In the genomic region with DNA sequence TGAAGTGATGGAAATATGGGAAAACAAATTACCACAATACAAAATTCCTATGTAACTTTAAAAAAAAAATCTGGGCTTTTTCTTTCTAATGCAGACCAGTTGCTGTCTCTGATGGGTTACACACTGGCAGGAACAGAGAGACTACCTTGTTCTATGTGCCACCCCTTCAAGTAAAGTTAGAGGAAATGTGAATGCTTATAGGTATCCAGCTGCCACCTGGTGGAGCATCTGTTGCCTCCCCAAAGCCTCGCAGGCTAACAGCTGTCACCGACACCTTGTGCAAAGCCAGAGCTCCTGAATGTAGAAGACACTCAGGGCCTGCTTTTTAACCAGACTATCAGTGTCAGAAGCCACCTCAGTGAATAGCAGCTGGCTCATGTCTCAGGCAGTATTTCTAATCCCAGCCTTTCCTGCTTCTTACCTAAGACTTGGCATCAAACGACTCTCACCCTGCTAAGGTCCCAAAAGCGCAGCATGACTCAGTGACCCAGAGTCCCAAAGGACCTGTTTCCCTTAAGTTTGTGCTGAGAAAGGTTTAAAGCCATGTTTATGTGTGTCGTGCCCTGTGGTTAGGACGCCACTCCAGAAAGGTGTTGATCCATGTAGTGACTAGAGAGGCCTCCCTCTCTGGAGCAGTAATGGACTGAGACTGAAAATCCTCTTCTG, we compare ENCODE assay signal across 13 mouse cellular contexts.
DNase-seq lines count a peak whose midpoint lies in the region; ATAC-seq and TF ChIP-seq lines count a peak whose summit lies in the region.
"Had no signal": no experiment of that assay in that cellular context is flagged by ENCODE, and none has a peak within 500 bp of the region (broad histone marks: within the 10 kb centered on the region; RNA-seq: fewer than 3 reads in every experiment).

No protein-coding gene starts in this region.

- no peak for DNase-seq in kidney, postnatal 0 days (ENCODE audit: low spot score)
- DNase-seq in kidney, adult 11 months: no peak
- DNase-seq in 3134 (ENCODE audit: extremely low read depth, insufficient read length, low spot score) (peak; percentile 65), 3T3-L1 (ENCODE audit: low read depth, low spot score) (peak; percentile 41)
- peak; percentile 34 to 56 for DNase-seq in lung, adult 18-20 months
- no peak for DNase-seq in spleen, postnatal 14 days (ENCODE audit: low spot score in 2 of 2)
- DNase-seq: adrenal gland, postnatal 25 days; cerebellum, postnatal 14 days; kidney, adult 9 months; spleen, adult 18-20 months had no signal

- no peak overlapping the region for H3K4me2 ChIP-seq in kidney, postnatal 0 days (ENCODE audit: low read length)
- H3K4me2 ChIP-seq: forebrain, embryonic 13.5 days; neural tube, embryonic 13.5 days had no signal

- no peak for ATAC-seq in kidney, postnatal 0 days (replicated peaks; ENCODE audit: low FRiP score, low read depth)
- no peak for ATAC-seq in megakaryocyte-erythroid progenitor cell, adult 5-6 weeks (replicated peaks; ENCODE audit: low FRiP score, low TSS enrichment, poor library complexity, severe bottlenecking)
- ATAC-seq: forebrain, embryonic 13.5 days had no signal

- H3K27ac ChIP-seq in kidney, postnatal 0 days: no peak overlapping the region
- H3K27ac ChIP-seq: forebrain, embryonic 13.5 days; neural tube, embryonic 13.5 days had no signal

- 52% methylated on average over 6 of the region's 6 CpGs for WGBS in kidney, postnatal 0 days

- H3K9me3 ChIP-seq in kidney, postnatal 0 days (replicated peaks; ENCODE audit: low read length): no peaks in the 10 kb centered on the region
- H3K9me3 ChIP-seq: forebrain, embryonic 13.5 days; neural tube, embryonic 13.5 days had no signal

- H3K27me3 ChIP-seq in kidney, postnatal 0 days (ENCODE audit: insufficient read depth, low read length): no peaks in the 10 kb centered on the region
- H3K27me3 ChIP-seq: forebrain, embryonic 13.5 days; neural tube, embryonic 13.5 days had no signal

- no peaks in the 10 kb centered on the region for H3K4me1 ChIP-seq in kidney, postnatal 0 days (replicated peaks; ENCODE audit: insufficient read depth, low read length)
- H3K4me1 ChIP-seq: forebrain, embryonic 13.5 days; neural tube, embryonic 13.5 days had no signal

- no peak overlapping the region for H3K9ac ChIP-seq in kidney, postnatal 0 days (ENCODE audit: low read depth, low read length)
- H3K9ac ChIP-seq: forebrain, embryonic 13.5 days; neural tube, embryonic 13.5 days had no signal

- TF ChIP-seq CTCF in kidney, postnatal 0 days (IDR thresholded peaks at IDR 0.05; ENCODE audit: low read depth): peak; percentile 50

- no peaks in the 10 kb centered on the region for H3K36me3 ChIP-seq in kidney, postnatal 0 days (ENCODE audit: insufficient read depth, low read length)
- H3K36me3 ChIP-seq: neural tube, embryonic 13.5 days had no signal

- no peak overlapping the region for H3K4me3 ChIP-seq in kidney, postnatal 0 days (replicated peaks; ENCODE audit: low read depth, low read length)
- H3K4me3 ChIP-seq: forebrain, embryonic 13.5 days; neural tube, embryonic 13.5 days had no signal

Comparison
In these comparisons a context has a peak if more than half of its experiments do, and no peak if none do; other contexts are left out.
1. DNase-seq: peak in 3134 (single experiment), 3T3-L1 (single experiment) and lung, adult 18-20 months (2 of 2); none in kidney, postnatal 0 days (single experiment), kidney, adult 11 months (single experiment) and spleen, postnatal 14 days (0 of 2).